Mouse (Mus musculus): Measurements from ENCODE around the gene Kdm8. TPM values are rescaled to one million over a fixed set of nuclear protein-coding genes. Genes with fewer than 3 reads are reported as not detected.

The Kdm8 gene
- polyA plus RNA-seq (2015; fragmentation: Nextera tagmentation; extraction: Ambion mirVana) = 4.2 and 5.6 TPM in 2 replicates

DNA sequence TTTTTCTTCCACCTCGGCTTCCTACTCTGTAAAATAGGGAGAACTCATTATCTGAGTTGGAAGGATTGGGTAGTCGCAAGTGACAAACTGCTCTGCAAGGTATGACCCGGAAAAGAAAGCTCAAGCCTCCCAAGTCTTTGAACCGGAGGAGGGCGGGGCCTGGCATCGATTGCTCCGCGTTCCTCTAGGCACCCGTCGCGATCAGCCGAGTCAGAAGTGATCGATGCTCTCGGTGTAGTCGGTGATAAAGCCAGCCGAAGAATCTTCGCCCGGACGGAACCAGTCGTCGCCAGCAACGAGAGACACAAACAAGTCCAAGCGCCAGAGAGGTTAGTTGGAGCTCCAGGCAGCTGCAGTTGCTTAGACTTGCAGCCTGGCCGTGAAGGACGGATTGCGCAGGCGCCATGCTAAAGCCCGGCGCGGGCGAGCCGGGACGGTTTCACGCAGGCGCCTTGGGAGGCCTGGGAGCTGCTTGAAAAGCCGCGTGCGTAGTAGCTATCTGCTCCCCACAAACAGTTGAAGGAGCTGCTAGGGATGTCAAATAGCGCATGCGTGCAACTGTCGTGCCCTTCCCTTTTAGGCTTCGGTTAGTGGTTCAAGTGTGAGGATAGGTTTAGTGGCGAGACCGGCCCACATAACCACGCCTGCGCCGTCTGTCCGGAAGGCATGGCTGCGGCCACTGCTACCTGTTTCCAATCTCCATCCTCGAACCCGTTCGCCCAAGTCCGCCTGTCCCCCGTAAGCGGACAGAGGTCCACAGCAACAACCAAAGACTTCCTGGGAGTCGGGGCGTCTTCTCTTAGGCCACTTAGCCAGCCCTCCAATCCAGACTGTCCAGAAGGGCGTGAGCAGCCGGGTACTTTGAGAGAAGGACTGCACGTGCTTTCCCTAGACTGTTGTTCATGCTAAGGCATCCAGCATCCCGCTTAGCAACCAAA lies at the start of gene Kdm8:
Gene Kdm8, plus strand, starts transcription at position 213 of the 938 bp plus-strand sequence.
- no peaks in the 10 kb centered on the region for H3K9me3 ChIP-seq (ENCODE audit: low read length)
- no peaks in the 10 kb centered on the region for H3K36me3 ChIP-seq (ENCODE audit: insufficient read depth, low read length)
- DNase-seq (ENCODE audit: low spot score) = peak; percentile 99
- TF ChIP-seq EP300 (IDR thresholded peaks at IDR 0.05) (0 out of 2 replicates have a peak, but pooled peaks have one; percentile 36), CTCF (IDR thresholded peaks at IDR 0.05) (no peak)
- H3K4me1 ChIP-seq (ENCODE audit: insufficient read depth, low read depth, low read length) = no peaks in the 10 kb centered on the region; the same call in 1 of the 2 replicates
- WGBS = 2% methylated on average over 61 of the region's 61 CpGs
- H3K4me2 ChIP-seq (replicated peaks; ENCODE audit: low read depth, low read length) = peak within 1 kb of the TSS; percentile 57
- peak within 1 kb of the TSS; percentile 48 for H3K9ac ChIP-seq (replicated peaks; ENCODE audit: low read depth)
- H3K4me3 ChIP-seq (ENCODE audit: low read depth, low read length) = peak within 1 kb of the TSS; percentile 58
- peak within 1 kb of the TSS; percentile 96 for H3K27ac ChIP-seq (ENCODE audit: low read length)
- no peaks in the 10 kb centered on the region for H3K27me3 ChIP-seq (replicated peaks; ENCODE audit: insufficient read depth, low read length)
- ATAC-seq = peak; percentile 98

GRCm38 (mm10) chr7:125398116-125398515 lies 46.4 kb upstream of the Kdm8 start:
- Histone ChIP-seq H3K9ac (replicated peaks; ENCODE audit: low read depth) (no peak overlapping the region), H3K27me3 (replicated peaks; ENCODE audit: insufficient read depth, low read length) (no peaks in the 10 kb centered on the region), H3K4me3 (ENCODE audit: low read depth, low read length) (no peak overlapping the region), H3K4me1 (ENCODE audit: insufficient read depth, low read depth, low read length) (no peaks in the 10 kb centered on the region), H3K36me3 (ENCODE audit: insufficient read depth, low read length) (no peaks in the 10 kb centered on the region), H3K9me3 (ENCODE audit: low read length) (no peaks in the 10 kb centered on the region), H3K27ac (ENCODE audit: low read length) (no peak overlapping the region), H3K4me2 (replicated peaks; ENCODE audit: low read depth, low read length) (no peak overlapping the region)
- ATAC-seq (no peak), DNase-seq (ENCODE audit: low spot score) (peak; percentile 46)
- WGBS = 74% methylated on average over 8 of the region's 8 CpGs
- no peak for TF ChIP-seq CTCF (IDR thresholded peaks at IDR 0.05)
- TF ChIP-seq EP300 (IDR thresholded peaks at IDR 0.05) = no peak

DNA sequence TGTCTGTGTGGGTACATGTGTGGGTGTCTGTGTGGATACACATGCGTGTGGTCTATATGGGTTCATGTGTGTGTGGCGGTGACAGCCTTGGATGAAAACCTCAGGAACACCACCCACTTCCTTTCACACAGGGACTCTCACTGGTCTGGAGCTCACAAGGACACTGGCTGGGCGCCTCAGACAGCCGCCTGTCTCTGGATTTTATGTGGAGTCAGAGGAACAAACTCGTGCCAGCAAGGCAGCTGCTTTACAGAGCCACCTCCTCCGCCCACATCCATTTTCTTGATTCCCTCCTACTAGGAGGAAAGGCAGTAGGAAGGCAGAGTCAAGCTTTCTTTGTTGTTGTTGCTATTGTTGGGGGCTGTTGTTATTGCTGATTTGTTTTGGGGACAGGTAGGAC lies 45.8 kb upstream of the Kdm8 start:
- Histone ChIP-seq H3K9ac (replicated peaks; ENCODE audit: low read depth) (no peak overlapping the region), H3K4me2 (replicated peaks; ENCODE audit: low read depth, low read length) (no peak overlapping the region), H3K4me3 (ENCODE audit: low read depth, low read length) (no peak overlapping the region), H3K9me3 (ENCODE audit: low read length) (no peaks in the 10 kb centered on the region), H3K27ac (ENCODE audit: low read length) (no peak overlapping the region), H3K36me3 (ENCODE audit: insufficient read depth, low read length) (no peaks in the 10 kb centered on the region), H3K27me3 (replicated peaks; ENCODE audit: insufficient read depth, low read length) (no peaks in the 10 kb centered on the region), H3K4me1 (ENCODE audit: insufficient read depth, low read depth, low read length) (no peaks in the 10 kb centered on the region)
- ATAC-seq (peak; percentile 61), DNase-seq (ENCODE audit: low spot score) (peak; percentile 45)
- whole genome bisulfite sequencing = 49% methylated on average over 6 of the region's 6 CpGs
- no peak for TF ChIP-seq EP300 (IDR thresholded peaks at IDR 0.05)
- TF ChIP-seq CTCF (IDR thresholded peaks at IDR 0.05) = no peak

GRCm38 (mm10) chr7:125407136-125407535 lies 37.3 kb upstream of the Kdm8 start:
- Histone ChIP-seq H3K9me3 (ENCODE audit: low read length) (no peaks in the 10 kb centered on the region), H3K4me2 (replicated peaks; ENCODE audit: low read depth, low read length) (no peak overlapping the region), H3K36me3 (ENCODE audit: insufficient read depth, low read length) (no peaks in the 10 kb centered on the region), H3K4me3 (ENCODE audit: low read depth, low read length) (no peak overlapping the region), H3K9ac (replicated peaks; ENCODE audit: low read depth) (no peak overlapping the region), H3K27ac (ENCODE audit: low read length) (no peak overlapping the region), H3K4me1 (ENCODE audit: insufficient read depth, low read depth, low read length) (no peaks in the 10 kb centered on the region), H3K27me3 (replicated peaks; ENCODE audit: insufficient read depth, low read length) (no peaks in the 10 kb centered on the region)
- DNase-seq (ENCODE audit: low spot score) (no peak), ATAC-seq (no peak)
- TF ChIP-seq EP300 (IDR thresholded peaks at IDR 0.05) (no peak), CTCF (IDR thresholded peaks at IDR 0.05) (peak; percentile 53)
- 67% methylated on average over 6 of the region's 6 CpGs for WGBS

- TF ChIP-seq EP300 (IDR thresholded peaks at IDR 0.05) (no peak), CTCF (IDR thresholded peaks at IDR 0.05) (no peak)
- Histone ChIP-seq H3K27ac (ENCODE audit: low read length) (no peak overlapping the region), H3K4me2 (replicated peaks; ENCODE audit: low read depth, low read length) (no peak overlapping the region), H3K9ac (replicated peaks; ENCODE audit: low read depth) (no peak overlapping the region), H3K4me3 (ENCODE audit: low read depth, low read length) (no peak overlapping the region), H3K9me3 (ENCODE audit: low read length) (no peaks in the 10 kb centered on the region), H3K36me3 (ENCODE audit: insufficient read depth, low read length) (no peaks in the 10 kb centered on the region), H3K27me3 (replicated peaks; ENCODE audit: insufficient read depth, low read length) (no peaks in the 10 kb centered on the region), H3K4me1 (ENCODE audit: insufficient read depth, low read depth, low read length) (no peaks in the 10 kb centered on the region)
- WGBS = 97% methylated on average over 1 of the region's 1 CpGs
- ATAC-seq (no peak), DNase-seq (ENCODE audit: low spot score) (no peak)
Measured at GRCm38 (mm10) chr7:125415087-125415486, 29.4 kb upstream of the Kdm8 start.

DNA sequence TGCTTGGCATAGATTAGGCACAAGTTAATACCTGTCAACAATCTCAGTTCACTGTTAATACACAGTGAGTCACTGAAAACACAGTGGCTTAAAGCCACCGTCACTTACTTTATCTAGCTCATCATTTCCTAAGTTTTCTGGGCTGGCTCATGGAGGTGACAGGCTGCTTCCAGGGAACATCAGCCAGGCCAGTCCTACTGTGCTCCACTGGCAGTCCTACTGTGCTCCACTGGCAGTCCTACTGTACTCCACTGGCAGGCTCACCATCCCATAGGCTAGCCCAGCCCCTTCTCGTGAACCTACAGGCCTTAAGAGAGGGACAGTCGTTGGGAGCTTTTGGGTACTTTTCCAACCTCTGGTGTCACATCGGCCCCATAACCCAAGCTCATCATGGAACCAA lies 28.7 kb upstream of the Kdm8 start:
- no peak overlapping the region for H3K27ac ChIP-seq (ENCODE audit: low read length)
- no peak overlapping the region for H3K4me3 ChIP-seq (ENCODE audit: low read depth, low read length)
- no peak overlapping the region for H3K4me2 ChIP-seq (replicated peaks; ENCODE audit: low read depth, low read length)
- TF ChIP-seq CTCF (IDR thresholded peaks at IDR 0.05) (no peak), EP300 (IDR thresholded peaks at IDR 0.05) (no peak)
- DNase-seq (ENCODE audit: low spot score) (no peak), ATAC-seq (no peak)
- H3K27me3 ChIP-seq (replicated peaks; ENCODE audit: insufficient read depth, low read length) = no peaks in the 10 kb centered on the region
- no peaks in the 10 kb centered on the region for H3K4me1 ChIP-seq (ENCODE audit: insufficient read depth, low read depth, low read length)
- H3K9me3 ChIP-seq (ENCODE audit: low read length) = no peaks in the 10 kb centered on the region
- WGBS = 78% methylated on average over 4 of the region's 4 CpGs
- H3K36me3 ChIP-seq (ENCODE audit: insufficient read depth, low read length) = no peaks in the 10 kb centered on the region
- no peak overlapping the region for H3K9ac ChIP-seq (replicated peaks; ENCODE audit: low read depth)
